Mouse (Mus musculus) cerebellum, adult 2 months (tissue): ENCODE results near the gene Mbnl1. TPM values are rescaled to one million over a fixed set of nuclear protein-coding genes. Genes with fewer than 3 reads are reported as not detected.

Experiments
- DNase-seq, 2 experiments: peaks; one replicate each; pipeline ENCODE4 v3.0.0; 2021
- H3K27ac ChIP-seq: fragments of 200-500 bp; 2 replicates; pipeline ENCODE4 v1.5.1; 2012; ENCODE audit warnings: low read length, control low read depth, inconsistent platforms; ENCODE audit not compliant: insufficient read depth
- H3K27me3 ChIP-seq: fragments of 200-500 bp; 2 replicates; pipeline ENCODE4 v1.6.1; 2012; ENCODE audit warnings: inconsistent platforms, mild to moderate bottlenecking, low read length, moderate library complexity; ENCODE audit not compliant: control insufficient read depth, insufficient read depth
- H3K4me1 ChIP-seq: fragments of 200-500 bp; 2 replicates; pipeline ENCODE4 v1.6.1; 2011; ENCODE audit warnings: low read length; ENCODE audit not compliant: control insufficient read depth, insufficient read depth
- H3K4me3 ChIP-seq: fragments of 200-500 bp; replicated peaks from 2 replicates; pipeline ENCODE3; 2011; ENCODE audit warnings: mild to moderate bottlenecking, low read depth, low read length, control low read depth; ENCODE audit not compliant: insufficient read depth
- CTCF ChIP-seq: fragments of 200-500 bp; IDR thresholded peaks from 2 replicates; pipeline ENCODE4 v1.5.1; 2011; ENCODE audit warnings: low read depth, mild to moderate bottlenecking, control low read depth, low read length, moderate library complexity, borderline replicate concordance; ENCODE audit not compliant: insufficient read depth
- POLR2A ChIP-seq: fragments of 200-500 bp; IDR thresholded peaks from 2 replicates; pipeline ENCODE4 v1.6.1; 2011; ENCODE audit warnings: low read length, control low read depth, borderline replicate concordance; ENCODE audit not compliant: insufficient read depth
- WGBS: fragments of 180-500 bp; shearing (Covaris S2); methylation state at CpG from one replicate; pipeline ENCODE4 v1.1.7; 2018; 5-methylcytosine and 5-hydroxymethylcytosine counted together
- polyA plus RNA-seq: library from polyadenylated mRNA; depleted of rRNA; stranded (reverse); fragments of >200 nt; gene quantifications from 2 replicates; pipeline ENCODE4 v1.2.3, GENCODE M21; 2012

Mbnl1 gene
- polyA plus RNA-seq, 1 experiment, result 62.7 TPM

DNA sequence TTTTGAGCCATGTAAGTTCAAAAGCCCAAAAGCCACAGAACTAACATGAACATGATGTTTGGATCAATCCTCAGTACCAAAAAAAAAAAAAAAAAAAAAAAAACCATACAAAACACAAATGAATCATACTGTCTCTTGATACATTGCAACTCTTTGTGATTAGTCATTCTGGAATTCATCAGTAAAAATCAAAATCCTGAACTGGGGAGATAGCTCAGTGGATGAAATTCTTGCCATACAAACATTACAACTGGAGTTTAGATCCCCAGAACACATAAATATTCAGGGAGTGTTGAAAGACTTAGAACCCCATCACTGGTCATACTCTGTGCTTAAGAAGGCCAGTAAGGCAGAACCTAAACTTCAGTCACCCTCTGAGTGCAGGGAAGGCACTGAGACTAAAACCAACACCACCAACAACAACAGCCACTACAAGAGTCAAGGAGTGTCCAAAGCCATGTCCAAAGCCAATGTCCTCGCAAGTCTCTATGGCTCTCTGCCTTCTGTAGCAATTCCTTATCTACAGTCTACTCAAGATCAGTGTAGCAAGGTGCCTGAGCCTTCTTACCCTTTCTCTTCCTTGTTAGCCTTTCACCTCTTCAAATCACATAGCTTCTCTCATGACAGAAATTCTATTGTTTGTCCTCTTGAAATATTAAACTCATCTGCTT, 160.3 kb downstream of the Mbnl1 start:
- H3K27ac ChIP-seq, result no peak overlapping the region
- no peaks in the 10 kb centered on the region for H3K4me1 ChIP-seq
- H3K27me3 ChIP-seq, result no peaks in the 10 kb centered on the region
- no peak for DNase-seq
- TF ChIP-seq POLR2A, result no peak
- no peak for TF ChIP-seq CTCF
- 96% methylated on average over 1 of the region's 1 CpGs for WGBS
- H3K4me3 ChIP-seq, result no peak overlapping the region

DNA sequence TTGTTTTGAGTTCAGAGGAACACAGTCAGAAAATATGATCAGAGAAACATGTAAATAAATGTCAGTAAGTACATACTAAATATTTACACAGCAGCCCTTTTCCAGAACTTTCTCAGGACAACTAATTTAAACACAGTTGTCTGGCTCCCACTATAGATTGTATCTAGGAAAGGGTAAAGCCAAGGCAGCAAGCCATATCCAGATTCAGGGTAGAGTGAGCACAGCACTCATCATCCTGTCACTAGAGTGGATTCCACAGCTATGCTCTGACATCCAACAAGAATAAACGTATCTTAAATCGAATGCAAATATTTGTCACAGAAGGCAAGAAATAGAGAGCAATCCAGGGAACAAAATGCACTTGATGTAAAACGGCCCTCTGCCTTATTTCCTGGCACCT, 165.9 kb downstream of the Mbnl1 start:
- TF ChIP-seq CTCF (no peak), POLR2A (no peak)
- Histone ChIP-seq H3K4me1 (no peaks in the 10 kb centered on the region), H3K4me3 (no peak overlapping the region), H3K27me3 (no peaks in the 10 kb centered on the region), H3K27ac (no peak overlapping the region)
- 36% methylated on average over 3 of the region's 3 CpGs for WGBS
- no peak for DNase-seq

DNA sequence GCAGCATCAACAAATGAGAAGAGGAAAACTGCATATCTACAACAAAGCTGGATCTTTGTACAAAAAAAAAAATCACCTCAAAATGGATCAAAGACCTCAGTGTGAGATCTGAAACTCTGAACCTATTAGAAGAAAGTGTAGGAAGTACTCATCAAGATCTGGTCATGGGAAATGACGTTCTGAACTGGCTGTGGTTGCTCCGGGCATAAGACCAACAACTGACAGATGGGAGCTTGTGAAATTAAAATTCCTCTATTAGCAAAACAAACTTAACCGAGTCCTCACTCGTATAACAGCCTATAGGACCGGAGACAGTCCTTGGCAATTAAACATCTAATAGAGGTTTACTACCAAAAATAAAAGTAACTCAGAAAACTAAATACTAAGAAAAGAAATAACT, 166.5 kb downstream of the Mbnl1 start:
- Histone ChIP-seq H3K4me1 (no peaks in the 10 kb centered on the region), H3K4me3 (no peak overlapping the region), H3K27me3 (no peaks in the 10 kb centered on the region), H3K27ac (no peak overlapping the region)
- DNase-seq, result peak; percentile 37 to 63
- 9% methylated on average over 5 of the region's 5 CpGs for WGBS
- TF ChIP-seq POLR2A (no peak), CTCF (no peak)

DNA sequence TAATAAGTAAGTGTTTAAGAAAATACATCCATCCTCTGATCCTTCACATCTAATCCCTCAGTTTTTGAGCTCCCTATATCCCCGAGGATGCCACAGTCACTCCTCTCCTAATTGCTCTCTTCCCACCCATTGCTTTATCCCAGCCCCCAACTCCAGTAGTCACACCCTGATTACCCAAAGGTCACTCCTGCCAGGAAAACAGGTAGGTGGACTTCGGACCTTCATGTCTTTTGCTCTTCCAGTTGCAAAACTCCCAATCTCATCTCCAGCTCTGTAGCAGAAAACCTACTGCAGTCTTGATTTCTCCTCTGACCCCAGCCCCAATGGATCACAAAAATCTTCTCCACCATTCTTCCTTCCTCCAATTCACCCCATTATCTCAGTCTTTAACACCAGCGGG, 169.6 kb downstream of the Mbnl1 start:
- H3K27me3 ChIP-seq, result no peaks in the 10 kb centered on the region
- 80% methylated on average over 3 of the region's 3 CpGs for WGBS
- H3K27ac ChIP-seq, result no peak overlapping the region
- no peak for TF ChIP-seq POLR2A
- TF ChIP-seq CTCF, result no peak
- DNase-seq, result no peak
- H3K4me1 ChIP-seq, result no peaks in the 10 kb centered on the region
- no peak overlapping the region for H3K4me3 ChIP-seq

DNA sequence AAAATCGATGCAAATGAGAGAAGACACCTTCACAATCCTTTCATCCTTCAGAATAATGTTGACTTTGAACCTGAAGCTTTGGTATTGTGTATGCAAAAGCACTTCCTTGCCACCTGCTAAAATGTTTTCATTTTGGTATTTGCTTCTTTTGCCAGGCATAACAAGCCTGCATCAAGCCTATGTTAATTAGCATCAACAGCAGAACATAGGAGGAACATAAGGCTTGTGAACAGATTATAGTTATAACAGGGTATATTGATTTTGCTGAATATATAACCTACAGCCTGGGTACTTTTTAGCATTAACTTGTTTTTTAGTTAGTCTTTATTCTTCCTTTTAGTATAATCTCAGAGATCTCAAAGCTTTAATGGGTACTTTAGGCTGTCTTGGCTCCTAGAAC, 172.9 kb downstream of the Mbnl1 start:
- Histone ChIP-seq H3K27me3 (no peaks in the 10 kb centered on the region), H3K4me1 (no peaks in the 10 kb centered on the region), H3K4me3 (no peak overlapping the region), H3K27ac (no peak overlapping the region)
- TF ChIP-seq POLR2A (no peak), CTCF (no peak)
- WGBS, result 86% methylated on average over 1 of the region's 1 CpGs
- DNase-seq, result no peak

DNA sequence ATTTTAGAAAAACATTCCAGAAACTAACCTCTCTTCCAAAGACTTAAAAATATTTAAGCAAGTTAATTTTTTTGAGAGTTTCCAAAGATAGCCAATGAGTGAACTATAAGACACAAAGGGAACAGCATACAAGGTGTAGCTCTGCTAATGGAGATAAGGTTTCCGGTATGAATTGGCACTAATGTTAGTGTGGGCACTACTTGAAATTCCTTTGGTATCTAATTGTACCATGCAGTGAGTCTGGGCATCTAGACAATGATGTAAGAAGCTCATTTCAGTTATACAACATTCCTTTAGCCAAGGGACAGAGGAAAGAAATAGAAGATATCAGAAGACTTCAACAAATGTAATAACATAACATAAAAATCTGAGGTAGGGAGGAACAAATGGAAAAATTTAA, 175.7 kb downstream of the Mbnl1 start:
- TF ChIP-seq POLR2A (no peak), CTCF (no peak)
- WGBS, result 94% methylated on average over 1 of the region's 1 CpGs

DNA sequence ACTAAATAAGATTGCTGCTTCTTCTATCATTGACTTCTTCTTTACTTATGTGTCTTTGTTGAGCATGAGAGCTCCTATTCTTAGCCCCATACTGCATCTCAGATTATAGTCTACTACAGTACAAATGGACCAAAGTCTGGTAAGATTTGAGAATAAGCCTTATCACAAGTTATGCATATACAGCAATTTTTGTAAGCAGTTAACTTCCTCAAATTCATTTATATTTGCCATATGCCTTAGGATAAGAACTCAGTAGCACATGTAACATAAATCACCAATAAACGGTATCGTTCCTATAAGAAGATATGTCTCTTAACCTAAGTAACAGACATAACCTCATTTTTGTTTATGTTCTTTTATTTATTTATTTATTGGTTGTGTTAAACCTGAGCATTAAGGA, 188.1 kb downstream of the Mbnl1 start:
- TF ChIP-seq POLR2A (no peak), CTCF (no peak)
- WGBS, result 98% methylated on average over 2 of the region's 2 CpGs
- H3K27me3 ChIP-seq, result no peaks in the 10 kb centered on the region
- DNase-seq, result no peak
- H3K4me3 ChIP-seq, result no peak overlapping the region
- no peak overlapping the region for H3K27ac ChIP-seq
- no peaks in the 10 kb centered on the region for H3K4me1 ChIP-seq

More for the DNA sequence above, 175.7 kb downstream of the Mbnl1 start:
- Histone ChIP-seq H3K4me1 (no peaks in the 10 kb centered on the region), H3K27ac (no peak overlapping the region), H3K27me3 (no peaks in the 10 kb centered on the region), H3K4me3 (no peak overlapping the region)
- DNase-seq, result no peak
